Mouse (Mus musculus) liver, embryonic 11.5 days (tissue): ENCODE results near the gene Dennd2c. TPM values are rescaled to one million over a fixed set of nuclear protein-coding genes. Genes with fewer than 3 reads are reported as not detected.
"Not testable (repeated sequence)": the region's sequence is repeated elsewhere in the genome, so short reads cannot be mapped to it uniquely, and the experiment has no call there.

Source experiments
- ATAC-seq: fragments of 200-750 bp; cut with Nextera tagmentation; replicated peaks from 2 replicates; pipeline ENCODE4 v1.8.0; 2017; ENCODE audit warnings: moderate number of reproducible peaks, mild to moderate bottlenecking, moderate TSS enrichment, moderate library complexity; ENCODE audit not compliant: low FRiP score
- DNase-seq: peaks from one replicate; pipeline ENCODE4 v3.0.0-alpha.2; 2017; ENCODE audit warnings: low spot score
- H3K27ac ChIP-seq: fragments of 300-500 bp; sonication (generic); 2 replicates; pipeline ENCODE4 v1.5.1; 2014; ENCODE audit warnings: mild to moderate bottlenecking, low read depth, low read length, control low read depth
- H3K27me3 ChIP-seq: fragments of 300-500 bp; sonication (generic); replicated peaks from 2 replicates; pipeline ENCODE4 v1.6.1; 2014; ENCODE audit warnings: low read length, mixed read lengths; ENCODE audit not compliant: control insufficient read depth, insufficient read depth
- H3K36me3 ChIP-seq: fragments of 300-500 bp; sonication (generic); 2 replicates; pipeline ENCODE4 v1.6.1; 2014; ENCODE audit warnings: mild to moderate bottlenecking, low read length, moderate library complexity, mixed read lengths; ENCODE audit not compliant: control insufficient read depth, insufficient read depth
- H3K4me1 ChIP-seq: fragments of 300-500 bp; sonication (generic); replicated peaks from 2 replicates; pipeline ENCODE4 v1.6.1; 2014; ENCODE audit warnings: low read length, mixed read lengths; ENCODE audit not compliant: control insufficient read depth, insufficient read depth
- H3K4me2 ChIP-seq: fragments of 300-500 bp; sonication (generic); 2 replicates; pipeline ENCODE4 v1.6.1; 2014; ENCODE audit warnings: mild to moderate bottlenecking, control low read depth, moderate library complexity
- H3K4me3 ChIP-seq: fragments of 300-500 bp; sonication (generic); 2 replicates; pipeline ENCODE4 v1.5.1; 2014; ENCODE audit warnings: low read depth, low read length, control low read depth
- H3K9ac ChIP-seq: fragments of 300-500 bp; sonication (generic); 2 replicates; pipeline ENCODE4 v1.6.1; 2014; ENCODE audit warnings: low read depth, low read length, control low read depth
- H3K9me3 ChIP-seq: fragments of 300-500 bp; sonication (generic); 2 replicates; pipeline ENCODE4 v1.6.1; 2016; ENCODE audit warnings: low read length, inconsistent platforms, mixed read lengths; ENCODE audit not compliant: control insufficient read depth
- WGBS: fragments of 180-500 bp; shearing (Covaris S2); extraction: QIAGEN DNeasy Blood & Tissue Kit; methylation state at CpG from one replicate; pipeline ENCODE4 v1.1.7; 2014; 5-methylcytosine and 5-hydroxymethylcytosine counted together
- polyA plus RNA-seq: library from polyadenylated mRNA; unstranded; fragments of >200 nt; fragmentation: Nextera tagmentation; extraction: Ambion mirVana; gene quantifications from 2 replicates; pipeline ENCODE4 v1.2.1, GENCODE M21; 2014

Gene Dennd2c
- polyA plus RNA-seq, 1 experiment from 2014 or later = 8.8 TPM

GRCm38 (mm10) chr3:103128251-103128650 lies 25.8 kb downstream of the Dennd2c start:
- peaks cover 3% of the 10 kb centered on the region; the same call in 1 of the 2 replicates for H3K36me3 ChIP-seq
- WGBS = 62% methylated on average over 4 of the region's 4 CpGs
- no peaks in the 10 kb centered on the region for H3K27me3 ChIP-seq
- no peak overlapping the region for H3K4me3 ChIP-seq
- H3K9me3 ChIP-seq = no peaks in the 10 kb centered on the region
- peaks cover 36% of the 10 kb centered on the region for H3K4me1 ChIP-seq
- H3K9ac ChIP-seq = no peak overlapping the region
- H3K27ac ChIP-seq = peak overlapping the region; percentile 85; the same call in 1 of the 2 replicates
- DNase-seq (no peak), ATAC-seq (no peak)
- no peak overlapping the region for H3K4me2 ChIP-seq

- Histone ChIP-seq H3K9ac (peak overlapping the region; percentile 61), H3K27ac (peak overlapping the region; percentile 85), H3K9me3 (no peaks in the 10 kb centered on the region), H3K27me3 (no peaks in the 10 kb centered on the region), H3K4me2 (peak overlapping the region; percentile 67), H3K36me3 (peaks cover 5% of the 10 kb centered on the region; the same call in 1 of the 2 replicates), H3K4me3 (0 out of 2 replicates have a peak overlapping the region, but pooled peaks have one; percentile 32), H3K4me1 (peaks cover 36% of the 10 kb centered on the region)
- ATAC-seq = peak; percentile 98
- WGBS = 45% methylated on average over 8 of the region's 8 CpGs
- DNase-seq = no peak
These were observed 27.2 kb downstream of the Dennd2c start for GRCm38 (mm10) chr3:103129367-103130159.

DNA sequence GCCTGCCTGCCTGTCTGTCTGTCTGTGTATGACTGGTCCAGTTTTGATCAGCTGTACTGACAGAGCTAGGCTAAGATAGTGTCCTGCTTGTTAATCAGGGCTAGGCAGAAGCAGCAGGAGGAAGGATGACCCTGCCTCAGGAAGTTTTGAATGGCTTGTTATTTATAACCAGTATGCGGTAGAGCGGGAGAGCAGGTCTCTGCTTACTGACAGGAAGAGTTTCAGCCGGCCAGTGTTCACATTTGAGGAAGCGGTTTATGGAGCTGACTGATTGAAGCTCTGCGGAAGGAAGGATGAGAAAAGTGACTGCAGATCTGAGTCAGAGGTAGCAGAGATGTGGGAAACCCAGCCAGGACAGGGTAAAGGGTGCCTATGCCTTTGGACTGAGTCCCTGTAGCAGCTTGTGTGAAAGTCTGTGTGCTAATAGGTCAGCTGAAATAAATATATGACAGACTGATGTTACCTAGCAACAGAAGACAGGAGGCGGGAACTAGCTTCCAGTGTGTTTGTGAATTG lies 27.9 kb downstream of the Dennd2c start:
- Histone ChIP-seq H3K9me3 (no peaks in the 10 kb centered on the region), H3K4me2 (peak overlapping the region; percentile 67), H3K27ac (peak overlapping the region; percentile 85), H3K36me3 (peaks cover 5% of the 10 kb centered on the region; the same call in 1 of the 2 replicates), H3K9ac (peak overlapping the region; percentile 61), H3K4me3 (peak overlapping the region; percentile 32), H3K27me3 (no peaks in the 10 kb centered on the region), H3K4me1 (peaks cover 36% of the 10 kb centered on the region)
- WGBS = 20% methylated on average over 6 of the region's 6 CpGs
- DNase-seq (peak; percentile 53), ATAC-seq (peak; percentile 89)

DNA sequence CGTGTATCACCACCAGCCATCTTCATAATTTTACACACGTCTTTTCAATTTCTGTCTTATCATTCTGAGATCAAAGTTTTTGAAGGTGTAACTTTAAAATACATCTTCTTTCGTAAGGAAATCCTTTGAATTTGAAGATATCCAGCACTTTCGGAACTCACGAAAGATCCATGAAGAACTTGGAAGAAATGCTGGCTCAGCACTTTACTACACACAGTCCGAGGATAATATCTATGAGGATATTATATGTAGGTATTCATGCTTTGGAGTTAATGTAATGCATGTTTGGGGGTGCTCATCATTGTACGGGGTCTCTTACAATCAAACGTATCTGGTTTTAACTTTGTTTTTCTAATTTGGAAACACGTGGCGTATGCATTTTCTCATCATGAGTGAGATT lies 30.7 kb downstream of the Dennd2c start:
- Histone ChIP-seq H3K9ac (no peak overlapping the region), H3K4me3 (no peak overlapping the region), H3K27me3 (no peaks in the 10 kb centered on the region), H3K36me3 (peaks cover 5% of the 10 kb centered on the region; the same call in 1 of the 2 replicates), H3K4me1 (peaks cover 31% of the 10 kb centered on the region), H3K27ac (no peak overlapping the region), H3K4me2 (no peak overlapping the region), H3K9me3 (no peaks in the 10 kb centered on the region)
- ATAC-seq (no peak), DNase-seq (no peak)
- WGBS = 92% methylated on average over 10 of the region's 10 CpGs

GRCm38 (mm10) chr3:103136414-103137077 lies 34.1 kb downstream of the Dennd2c start:
- Histone ChIP-seq H3K4me2 (no peak overlapping the region), H3K9me3 (no peaks in the 10 kb centered on the region), H3K36me3 (peaks cover 4% of the 10 kb centered on the region; the same call in 1 of the 2 replicates), H3K4me3 (no peak overlapping the region), H3K27ac (no peak overlapping the region), H3K9ac (no peak overlapping the region), H3K27me3 (no peaks in the 10 kb centered on the region), H3K4me1 (peaks cover 13% of the 10 kb centered on the region)
- DNase-seq (no peak), ATAC-seq (no peak)
- WGBS = 85% methylated on average over 4 of the region's 4 CpGs

GRCm38 (mm10) chr3:103139047-103139446 lies 36.6 kb downstream of the Dennd2c start:
- Histone ChIP-seq H3K9ac (no peak overlapping the region), H3K27ac (peak overlapping the region; percentile 66; the same call in 1 of the 2 replicates), H3K9me3 (no peaks in the 10 kb centered on the region), H3K4me1 (peaks cover 11% of the 10 kb centered on the region), H3K4me2 (peak overlapping the region; percentile 56), H3K27me3 (no peaks in the 10 kb centered on the region), H3K4me3 (no peak overlapping the region), H3K36me3 (no peaks in the 10 kb centered on the region)
- DNase-seq = no peak
- peak; percentile 33; the same call in 1 of the 2 replicates for ATAC-seq
- WGBS = 45% methylated on average over 8 of the region's 8 CpGs

GRCm38 (mm10) chr3:103140095-103140838 lies 37.9 kb downstream of the Dennd2c start:
- H3K27me3 ChIP-seq, H3K36me3 ChIP-seq, DNase-seq, H3K9me3 ChIP-seq: not testable (repeated sequence)
- Histone ChIP-seq H3K27ac (peak overlapping the region; percentile 66), H3K4me2 (peak overlapping the region; percentile 56), H3K4me3 (peak overlapping the region; percentile 32; the same call in 1 of the 2 replicates), H3K9ac (peak overlapping the region; percentile 59), H3K4me1 (peaks cover 11% of the 10 kb centered on the region)
- peak; percentile 92 for ATAC-seq
- WGBS = 34% methylated on average over 11 of the region's 11 CpGs

- DNase-seq (no peak), ATAC-seq (0 out of 2 replicates have a peak, but pooled peaks have one; percentile 26)
- Histone ChIP-seq H3K36me3 (no peaks in the 10 kb centered on the region), H3K27ac (no peak overlapping the region), H3K9ac (no peak overlapping the region), H3K4me2 (no peak overlapping the region), H3K4me3 (no peak overlapping the region), H3K9me3 (no peaks in the 10 kb centered on the region), H3K4me1 (peaks cover 11% of the 10 kb centered on the region), H3K27me3 (no peaks in the 10 kb centered on the region)
- 87% methylated on average over 11 of the region's 11 CpGs for WGBS
These were observed 38.9 kb downstream of the Dennd2c start for GRCm38 (mm10) chr3:103141287-103141686.
